Mouse (Mus musculus) neural tube, embryonic 14.5 days (tissue): ENCODE results near the gene Hoxb8. TPM values are rescaled to one million over a fixed set of nuclear protein-coding genes. Genes with fewer than 3 reads are reported as not detected.

ENCODE experiments used
- ATAC-seq: fragments of 200-750 bp; cut with Nextera tagmentation; 2 replicates; pipeline ENCODE4 v1.8.0; 2017; ENCODE audit warnings: low read depth, mild to moderate bottlenecking, moderate TSS enrichment, moderate library complexity
- H3K27ac ChIP-seq: fragments of 300-500 bp; sonication (generic); 2 replicates; pipeline ENCODE4 v1.5.1; 2014; ENCODE audit warnings: low read depth, mild to moderate bottlenecking, control low read depth, low read length, moderate library complexity, mixed read lengths
- H3K27me3 ChIP-seq: fragments of 300-500 bp; sonication (generic); 2 replicates; pipeline ENCODE4 v1.6.1; 2014; ENCODE audit warnings: low read length; ENCODE audit not compliant: control insufficient read depth, insufficient read depth
- H3K36me3 ChIP-seq: fragments of 300-500 bp; sonication (generic); 2 replicates; pipeline ENCODE4 v1.6.1; 2014; ENCODE audit warnings: low read length, mixed read lengths; ENCODE audit not compliant: control insufficient read depth, insufficient read depth
- H3K4me1 ChIP-seq: fragments of 300-500 bp; sonication (generic); 2 replicates; pipeline ENCODE4 v1.6.1; 2014; ENCODE audit warnings: low read length; ENCODE audit not compliant: control insufficient read depth, insufficient read depth
- H3K4me2 ChIP-seq: fragments of 300-500 bp; sonication (generic); 2 replicates; pipeline ENCODE4 v1.6.1; 2014; ENCODE audit warnings: mild to moderate bottlenecking, low read depth, low read length, control low read depth
- H3K4me3 ChIP-seq: fragments of 300-500 bp; sonication (generic); 2 replicates; pipeline ENCODE4 v1.5.1; 2014; ENCODE audit warnings: low read depth, low read length, control low read depth, mixed read lengths
- H3K9ac ChIP-seq: fragments of 300-500 bp; sonication (generic); replicated peaks from 2 replicates; pipeline ENCODE4 v1.6.1; 2014; ENCODE audit warnings: low read depth, mild to moderate bottlenecking, control low read depth, low read length, mixed read lengths
- H3K9me3 ChIP-seq: fragments of 300-500 bp; sonication (generic); 2 replicates; pipeline ENCODE4 v1.6.1; 2016; ENCODE audit warnings: low read length; ENCODE audit not compliant: control insufficient read depth
- WGBS: fragments of 180-500 bp; shearing (Covaris S2); extraction: QIAGEN DNeasy Blood & Tissue Kit; methylation state at CpG from one replicate; pipeline ENCODE4 v1.1.7; 2014; 5-methylcytosine and 5-hydroxymethylcytosine counted together
- polyA plus RNA-seq: library from polyadenylated mRNA; unstranded; fragments of >200 nt; fragmentation: Nextera tagmentation; extraction: Ambion mirVana; gene quantifications from 2 replicates; pipeline ENCODE4 v1.2.1, GENCODE M21; 2014

Hoxb8 gene
- polyA plus RNA-seq, 1 experiment from 2014 or later = 120 TPM

- Histone ChIP-seq H3K27ac (peak overlapping the region; percentile 100), H3K4me3 (peak overlapping the region; percentile 95)
Observed at GRCm38 (mm10) chr11:96294245-96295091, 12.8 kb downstream of the Hoxb8 start.

GRCm38 (mm10) chr11:96295092-96295835 lies 13.6 kb downstream of the Hoxb8 start:
- Histone ChIP-seq H3K4me1 (peaks cover 30% of the 10 kb centered on the region), H3K27ac (peak overlapping the region; percentile 100), H3K36me3 (no peaks in the 10 kb centered on the region), H3K4me2 (peak overlapping the region; percentile 100), H3K4me3 (peak overlapping the region; percentile 95), H3K27me3 (no peaks in the 10 kb centered on the region), H3K9me3 (no peaks in the 10 kb centered on the region), H3K9ac (peak overlapping the region; percentile 100)
- 1% methylated on average over 30 of the region's 30 CpGs for WGBS
- no peak for ATAC-seq

More at GRCm38 (mm10) chr11:96294245-96295091, 12.8 kb downstream of the Hoxb8 start:
- under 1% methylated on average over 32 of the region's 32 CpGs for WGBS
- H3K9ac ChIP-seq = peak overlapping the region; percentile 100
- peak; percentile 49; the same call in 1 of the 2 replicates for ATAC-seq
- H3K4me1 ChIP-seq = peaks cover 30% of the 10 kb centered on the region
- no peaks in the 10 kb centered on the region for H3K27me3 ChIP-seq
- no peaks in the 10 kb centered on the region for H3K36me3 ChIP-seq
- no peaks in the 10 kb centered on the region for H3K9me3 ChIP-seq
- H3K4me2 ChIP-seq = peak overlapping the region; percentile 100

- peak overlapping the region; percentile 100 for H3K4me2 ChIP-seq
- H3K27me3 ChIP-seq = no peaks in the 10 kb centered on the region
- H3K9ac ChIP-seq = peak overlapping the region; percentile 100
- peak overlapping the region; percentile 100 for H3K27ac ChIP-seq
- peaks cover 34% of the 10 kb centered on the region for H3K4me1 ChIP-seq
- H3K9me3 ChIP-seq = no peaks in the 10 kb centered on the region
- peaks cover 14% of the 10 kb centered on the region for H3K36me3 ChIP-seq
- ATAC-seq = no peak
- 0% methylated on average over 2 of the region's 2 CpGs for WGBS
- peak overlapping the region; percentile 95 for H3K4me3 ChIP-seq
Observed at GRCm38 (mm10) chr11:96296997-96297396, 15.3 kb downstream of the Hoxb8 start.

GRCm38 (mm10) chr11:96297428-96297827 lies 15.7 kb downstream of the Hoxb8 start:
- H3K4me2 ChIP-seq = peak overlapping the region; percentile 100
- peaks cover 38% of the 10 kb centered on the region for H3K4me1 ChIP-seq
- no peak for ATAC-seq
- peak overlapping the region; percentile 95 for H3K4me3 ChIP-seq
- H3K9ac ChIP-seq = peak overlapping the region; percentile 100
- no peaks in the 10 kb centered on the region for H3K27me3 ChIP-seq
- no peaks in the 10 kb centered on the region for H3K9me3 ChIP-seq
- H3K27ac ChIP-seq = peak overlapping the region; percentile 100
- 7% methylated on average over 3 of the region's 3 CpGs for WGBS
- peaks cover 17% of the 10 kb centered on the region for H3K36me3 ChIP-seq

GRCm38 (mm10) chr11:96297968-96298635 lies 16.4 kb downstream of the Hoxb8 start:
- H3K27me3 ChIP-seq = no peaks in the 10 kb centered on the region

GRCm38 (mm10) chr11:96298895-96299667 lies 17.4 kb downstream of the Hoxb8 start:
- H3K9ac ChIP-seq = peak overlapping the region; percentile 100
- under 1% methylated on average over 66 of the region's 66 CpGs for WGBS
- peak; percentile 61 for ATAC-seq
- no peaks in the 10 kb centered on the region for H3K27me3 ChIP-seq
- peak overlapping the region; percentile 100 for H3K27ac ChIP-seq
- H3K4me3 ChIP-seq = peak overlapping the region; percentile 95
- H3K4me2 ChIP-seq = peak overlapping the region; percentile 100
- peaks cover 42% of the 10 kb centered on the region for H3K4me1 ChIP-seq
- H3K9me3 ChIP-seq = no peaks in the 10 kb centered on the region
- peaks cover 24% of the 10 kb centered on the region for H3K36me3 ChIP-seq

More at GRCm38 (mm10) chr11:96297968-96298635, 16.4 kb downstream of the Hoxb8 start:
- no peak for ATAC-seq
- H3K27ac ChIP-seq = peak overlapping the region; percentile 100
- H3K4me1 ChIP-seq = peaks cover 38% of the 10 kb centered on the region
- H3K4me3 ChIP-seq = peak overlapping the region; percentile 95
- H3K4me2 ChIP-seq = peak overlapping the region; percentile 100
- WGBS = under 1% methylated on average over 11 of the region's 11 CpGs
- peaks cover 17% of the 10 kb centered on the region for H3K36me3 ChIP-seq
- no peaks in the 10 kb centered on the region for H3K9me3 ChIP-seq
- peak overlapping the region; percentile 100 for H3K9ac ChIP-seq

GRCm38 (mm10) chr11:96299781-96300180 lies 18.1 kb downstream of the Hoxb8 start:
- Histone ChIP-seq H3K36me3 (peaks cover 28% of the 10 kb centered on the region), H3K9ac (peak overlapping the region; percentile 100), H3K4me2 (peak overlapping the region; percentile 100), H3K27ac (peak overlapping the region; percentile 100), H3K4me3 (peak overlapping the region; percentile 95), H3K27me3 (no peaks in the 10 kb centered on the region), H3K4me1 (peaks cover 42% of the 10 kb centered on the region), H3K9me3 (no peaks in the 10 kb centered on the region)
- ATAC-seq = no peak
- 3% methylated on average over 9 of the region's 9 CpGs for WGBS

- H3K9me3 ChIP-seq = no peaks in the 10 kb centered on the region
- H3K4me2 ChIP-seq = peak overlapping the region; percentile 100
- H3K36me3 ChIP-seq = peaks cover 33% of the 10 kb centered on the region
- WGBS = 2% methylated on average over 35 of the region's 35 CpGs
- peak overlapping the region; percentile 100 for H3K9ac ChIP-seq
- ATAC-seq = no peak
- H3K4me1 ChIP-seq = peaks cover 48% of the 10 kb centered on the region
- H3K27me3 ChIP-seq = no peaks in the 10 kb centered on the region
- H3K4me3 ChIP-seq = peak overlapping the region; percentile 95
- H3K27ac ChIP-seq = peak overlapping the region; percentile 100
Observed at GRCm38 (mm10) chr11:96300354-96301063, 18.8 kb downstream of the Hoxb8 start.
